Mouse (Mus musculus) MEL (cell line): ENCODE results near the gene Herc1. TPM values are rescaled to one million over a fixed set of nuclear protein-coding genes. Genes with fewer than 3 reads are reported as not detected.

Source experiments
- DNase-seq: peaks from one replicate; pipeline ENCODE4 v3.0.0; 2011; ENCODE audit warnings: low read depth, low spot score
- H3K27ac ChIP-seq: 2 replicates; pipeline ENCODE4 v1.5.1; 2012; ENCODE audit warnings: low read depth, mild to moderate bottlenecking, control low read depth, low read length, moderate library complexity; ENCODE audit not compliant: control insufficient read depth
- H3K27me3 ChIP-seq, 2 experiments: fragments of 150-350 bp in 1 of 2; sonication (generic) in 1 of 2; 2 replicates each; pipeline ENCODE4 v1.6.1; 2012; ENCODE audit warnings: low read length in 2 of 2, mild to moderate bottlenecking in 2 of 2, improper control_type of control experiment in 1 of 2, moderate library complexity in 1 of 2; ENCODE audit not compliant: insufficient read depth in 2 of 2, control insufficient read depth in 1 of 2
- H3K36me3 ChIP-seq, 2 experiments: 2 replicates each; pipeline ENCODE4 v1.6.1; 2012 to 2014; ENCODE audit warnings: low read length in 2 of 2, improper control_type of control experiment in 1 of 2, inconsistent platforms in 1 of 2, mild to moderate bottlenecking in 1 of 2; ENCODE audit not compliant: insufficient read depth in 2 of 2, control insufficient read depth in 1 of 2
- H3K4me1 ChIP-seq, 2 experiments: fragments of 150-350 bp in 1 of 2; sonication (generic) in 1 of 2; 2 replicates each; pipeline ENCODE4 v1.6.1; 2012; ENCODE audit warnings: low read length in 2 of 2, improper control_type of control experiment in 1 of 2, mild to moderate bottlenecking in 1 of 2; ENCODE audit not compliant: insufficient read depth in 2 of 2, control insufficient read depth in 1 of 2
- H3K4me3 ChIP-seq, 2 experiments: fragments of 150-350 bp in 1 of 2; sonication (generic) in 1 of 2; 2 replicates each; pipeline ENCODE4 v1.5.1; 2012; ENCODE audit warnings: low read depth in 2 of 2, low read length in 2 of 2, mild to moderate bottlenecking in 2 of 2, moderate library complexity in 2 of 2, control low read depth in 1 of 2, improper control_type of control experiment in 1 of 2; ENCODE audit not compliant: control insufficient read depth in 1 of 2, insufficient read depth in 1 of 2
- H3K79me2 ChIP-seq: 2 replicates; pipeline ENCODE4 v1.6.1; 2012; ENCODE audit warnings: mild to moderate bottlenecking, low read length, moderate library complexity; ENCODE audit not compliant: control insufficient read depth, poor library complexity, insufficient read depth
- H3K9ac ChIP-seq: 2 replicates; pipeline ENCODE4 v1.6.1; 2012; ENCODE audit warnings: low read depth, mild to moderate bottlenecking, control low read depth, low read length, moderate library complexity; ENCODE audit not compliant: control insufficient read depth, poor library complexity, severe bottlenecking
- H3K9me3 ChIP-seq: fragments of 150-350 bp; sonication (generic); replicated peaks from 2 replicates; pipeline ENCODE4 v1.6.1; 2012; ENCODE audit warnings: mild to moderate bottlenecking, low read length, improper control_type of control experiment, moderate library complexity; ENCODE audit not compliant: insufficient read depth
- CHD1 ChIP-seq: IDR thresholded peaks from 2 replicates; pipeline ENCODE4 v1.6.1; 2012; ENCODE audit warnings: low read depth, mild to moderate bottlenecking, inconsistent platforms, low read length, improper control_type of control experiment
- E2F4 ChIP-seq: IDR thresholded peaks from 2 replicates; pipeline ENCODE4 v1.6.1; 2011; ENCODE audit warnings: low read depth, low read length, improper control_type of control experiment, borderline replicate concordance
- ELF1 ChIP-seq: IDR thresholded peaks from 2 replicates; pipeline ENCODE4 v1.6.1; 2014; ENCODE audit warnings: low read depth, mild to moderate bottlenecking, inconsistent platforms, low read length, improper control_type of control experiment, moderate library complexity
- ETS1 ChIP-seq: IDR thresholded peaks from 2 replicates; pipeline ENCODE4 v1.6.1; 2012; ENCODE audit warnings: low read depth, mild to moderate bottlenecking, inconsistent platforms, low read length, improper control_type of control experiment, moderate library complexity
- GABPA ChIP-seq: IDR thresholded peaks from 2 replicates; pipeline ENCODE4 v1.6.1; 2012; ENCODE audit warnings: low read depth, mild to moderate bottlenecking, inconsistent platforms, low read length, improper control_type of control experiment, moderate library complexity
- GATA1 ChIP-seq: IDR thresholded peaks from 2 replicates; pipeline ENCODE4 v1.6.1; 2011; ENCODE audit warnings: low read depth, low read length, improper control_type of control experiment
- HCFC1 ChIP-seq: IDR thresholded peaks from 2 replicates; pipeline ENCODE4 v1.6.1; 2012; ENCODE audit warnings: low read depth, mild to moderate bottlenecking, inconsistent platforms, low read length, improper control_type of control experiment, moderate library complexity
- KAT2A ChIP-seq: conservative IDR thresholded peaks from 2 replicates; pipeline ENCODE4 v1.6.1; 2012; ENCODE audit warnings: low read depth, low read length, improper control_type of control experiment, inconsistent platforms
- MAFK ChIP-seq: IDR thresholded peaks from 2 replicates; pipeline ENCODE4 v1.6.1; 2011; ENCODE audit warnings: low read depth, mild to moderate bottlenecking, low read length, improper control_type of control experiment, borderline replicate concordance
- MAZ ChIP-seq: IDR thresholded peaks from 2 replicates; pipeline ENCODE4 v1.6.1; 2012; ENCODE audit warnings: low read depth, mild to moderate bottlenecking, inconsistent platforms, low read length, improper control_type of control experiment
- MYB ChIP-seq: IDR thresholded peaks from 2 replicates; pipeline ENCODE4 v1.6.1; 2011; ENCODE audit warnings: mild to moderate bottlenecking, low read depth, low read length, improper control_type of control experiment
- MYC ChIP-seq: IDR thresholded peaks from 2 replicates; pipeline ENCODE4 v1.6.1; 2011; ENCODE audit warnings: low read depth, mild to moderate bottlenecking, low read length, improper control_type of control experiment, moderate library complexity
- NELFE ChIP-seq: IDR thresholded peaks from 2 replicates; pipeline ENCODE4 v1.6.1; 2011; ENCODE audit warnings: low read depth, low read length, improper control_type of control experiment
- NRF1 ChIP-seq: IDR thresholded peaks from 2 replicates; pipeline ENCODE4 v1.6.1; 2014; ENCODE audit warnings: low read depth, mild to moderate bottlenecking, inconsistent platforms, low read length, improper control_type of control experiment, moderate library complexity; ENCODE audit not compliant: poor library complexity, insufficient read depth, severe bottlenecking
- POLR2A ChIP-seq, 2 experiments: IDR thresholded peaks; 2 replicates each; pipeline ENCODE4 v1.6.1; 2011 to 2012; ENCODE audit warnings: low read length in 2 of 2, mild to moderate bottlenecking in 2 of 2, control low read depth in 1 of 2, improper control_type of control experiment in 1 of 2, low read depth in 1 of 2, moderate library complexity in 1 of 2; ENCODE audit not compliant: control insufficient read depth in 1 of 2, insufficient read depth in 1 of 2, poor library complexity in 1 of 2
- POLR2AphosphoS2 ChIP-seq: IDR thresholded peaks from 2 replicates; pipeline ENCODE4 v1.6.1; 2011; ENCODE audit warnings: low read length, improper control_type of control experiment
- RAD21 ChIP-seq: IDR thresholded peaks from 2 replicates; pipeline ENCODE4 v1.6.1; 2011; ENCODE audit warnings: mild to moderate bottlenecking, low read depth, low read length, improper control_type of control experiment
- RCOR1 ChIP-seq: IDR thresholded peaks from 2 replicates; pipeline ENCODE4 v1.6.1; 2012; ENCODE audit warnings: low read depth, mild to moderate bottlenecking, inconsistent platforms, low read length, improper control_type of control experiment
- SIN3A ChIP-seq: IDR thresholded peaks from 2 replicates; pipeline ENCODE4 v1.6.1; 2012; ENCODE audit warnings: low read length, improper control_type of control experiment, inconsistent platforms
- SMC3 ChIP-seq: IDR thresholded peaks from 2 replicates; pipeline ENCODE4 v1.6.1; 2011; ENCODE audit warnings: low read depth, low read length, improper control_type of control experiment
- TBP ChIP-seq: IDR thresholded peaks from 2 replicates; pipeline ENCODE4 v1.8.0; 2011; ENCODE audit warnings: low read depth, low read length, improper control_type of control experiment
- UBTF ChIP-seq: IDR thresholded peaks from 2 replicates; pipeline ENCODE4 v1.6.1; 2012; ENCODE audit warnings: low read depth, mild to moderate bottlenecking, inconsistent platforms, low read length, improper control_type of control experiment, moderate library complexity, borderline replicate concordance; ENCODE audit not compliant: insufficient read depth
- USF1 ChIP-seq: IDR thresholded peaks from 2 replicates; pipeline ENCODE4 v1.6.1; 2014; ENCODE audit warnings: low read depth, mild to moderate bottlenecking, inconsistent platforms, low read length, improper control_type of control experiment, moderate library complexity
- USF2 ChIP-seq, 2 experiments: IDR thresholded peaks; 2 replicates each; pipeline ENCODE4 v1.6.1; 2011 to 2012; ENCODE audit warnings: improper control_type of control experiment in 2 of 2, low read length in 2 of 2, borderline replicate concordance in 1 of 2, inconsistent platforms in 1 of 2, low read depth in 1 of 2, mild to moderate bottlenecking in 1 of 2; ENCODE audit not compliant: insufficient read depth in 1 of 2
- ZMIZ1 ChIP-seq: IDR thresholded peaks from 2 replicates; pipeline ENCODE4 v1.6.1; 2012; ENCODE audit warnings: low read depth, mild to moderate bottlenecking, inconsistent platforms, low read length, improper control_type of control experiment, moderate library complexity
- polyA plus RNA-seq, 2 experiments: library from polyadenylated mRNA; stranded (reverse) in 1 of 2; unstranded in 1 of 2; fragments of >175 nt in 1 of 2; fragments of >200 nt in 1 of 2; gene quantifications; 2 replicates each; pipeline versions ENCODE4 v1.2.1 to v1.2.4; 2012; ENCODE audit warnings: low replicate concordance in 2 of 2, low read depth in 1 of 2; ENCODE audit not compliant: insufficient read length in 2 of 2, insufficient read depth in 1 of 2, missing spikeins in 1 of 2
- total RNA-seq: library from RNA; depleted of rRNA; stranded (reverse); fragments of 300-350 nt; gene quantifications from 2 replicates; pipeline ENCODE4 v1.2.3, GENCODE M21; 2012

The Herc1 gene
- total and polyA plus RNA-seq, 3 experiments = 22.7 to 28.8 (median 23.2) TPM

DNA sequence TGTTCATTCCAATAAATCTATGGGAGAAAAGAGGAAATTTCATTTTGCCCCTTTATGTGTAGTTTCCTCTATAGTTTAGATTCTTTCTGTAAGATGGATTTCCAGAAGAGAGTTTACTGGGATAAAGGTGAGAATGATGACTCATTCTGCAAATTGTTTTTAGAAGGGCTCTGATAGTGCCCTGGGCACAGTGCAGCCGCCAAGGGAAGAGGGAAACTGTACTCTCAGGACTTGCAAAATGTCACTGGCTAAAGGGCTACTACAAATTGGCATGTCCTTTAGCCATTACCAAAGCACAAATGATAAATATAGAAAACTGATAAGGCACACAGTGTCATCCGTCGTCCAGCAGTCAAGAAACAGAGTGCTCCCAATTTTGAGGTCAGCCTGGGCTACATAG lies 19.8 kb upstream of the Herc1 start:
- Histone ChIP-seq H3K4me3 (no peak overlapping the region), H3K36me3 (peaks cover 0 to 3% of the 10 kb centered on the region in 2 experiments; a peak in 2 of 4 replicates), H3K79me2 (no peaks in the 10 kb centered on the region), H3K9me3 (no peaks in the 10 kb centered on the region)
- DNase-seq = no peak
- TF ChIP-seq POLR2AphosphoS2 (no peak), UBTF (no peak), RCOR1 (no peak), GATA1 (no peak), USF1 (no peak), TBP (no peak), CHD1 (no peak), GABPA (no peak), HCFC1 (no peak), SMC3 (no peak), ETS1 (no peak), MAFK (no peak), E2F4 (no peak), ELF1 (no peak), POLR2A (IDR thresholded peaks at IDR 0.05; ENCODE audit: control insufficient read depth in 1 of 2, insufficient read depth in 1 of 2, low read depth in 1 of 2, low read length in 2 of 2, poor library complexity in 1 of 2) (no peak), MYC (no peak), MYB (no peak), USF2 (IDR thresholded peaks at IDR 0.05; ENCODE audit: borderline replicate concordance in 1 of 2, insufficient read depth in 1 of 2, low read depth in 1 of 2, low read length in 2 of 2) (no peak), NELFE (no peak)
- TF ChIP-seq, all 39 proteins: peak for 0
- no peak overlapping the region for H3K9ac ChIP-seq
- no peaks in the 10 kb centered on the region for H3K4me1 ChIP-seq
- H3K27me3 ChIP-seq = peaks cover 1 to 2% of the 10 kb centered on the region in 2 experiments; a peak in 3 of 4 replicates
- no peak overlapping the region for H3K27ac ChIP-seq

DNA sequence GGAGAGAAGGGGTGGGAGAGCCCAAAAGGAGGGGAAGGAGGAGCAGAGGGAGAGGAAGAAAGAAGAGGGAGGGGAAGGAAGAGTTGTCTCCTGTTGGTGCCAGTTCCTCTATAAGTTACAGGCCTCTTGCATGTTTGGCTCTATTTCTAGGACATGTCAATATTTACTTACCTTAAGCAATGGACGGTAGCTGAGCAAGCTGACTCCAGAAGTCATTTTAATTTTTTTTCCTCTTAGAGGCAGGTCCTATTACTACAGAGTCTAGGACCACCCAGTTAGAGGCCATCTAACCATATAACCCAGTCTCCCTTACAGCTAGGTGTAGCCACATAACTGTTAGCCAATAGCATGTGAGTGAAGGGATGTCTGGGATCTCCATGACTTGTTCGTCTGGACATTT lies 18.7 kb upstream of the Herc1 start:
- H3K36me3 ChIP-seq = peaks cover 0 to 3% of the 10 kb centered on the region in 2 experiments; a peak in 2 of 4 replicates
- H3K9me3 ChIP-seq = no peaks in the 10 kb centered on the region
- no peak for DNase-seq
- TF ChIP-seq ZMIZ1 (no peak), KAT2A (no peak), SIN3A (no peak), UBTF (no peak), ELF1 (no peak), MAZ (no peak), HCFC1 (no peak), NRF1 (no peak), RAD21 (no peak), ETS1 (no peak), GABPA (no peak)
- H3K27ac ChIP-seq = no peak overlapping the region
- no peak overlapping the region for H3K4me3 ChIP-seq
- H3K79me2 ChIP-seq = no peaks in the 10 kb centered on the region
- peaks cover 1 to 2% of the 10 kb centered on the region in 2 experiments; a peak in 3 of 4 replicates for H3K27me3 ChIP-seq
- no peaks in the 10 kb centered on the region; a peak in 1 of 4 replicates for H3K4me1 ChIP-seq
- no peak overlapping the region for H3K9ac ChIP-seq
